Mouse (Mus musculus) bone marrow macrophage, adult 2 months (primary cell): ENCODE data around the gene Gm49333.

ENCODE experiments used
- CTCF ChIP-seq: IDR thresholded peaks from 2 replicates; pipeline ENCODE4 v1.5.1; 2012; ENCODE audit warnings: low read depth, mild to moderate bottlenecking, low read length, moderate library complexity
- POLR2A ChIP-seq: IDR thresholded peaks from 2 replicates; pipeline ENCODE4 v1.6.1; 2012; ENCODE audit warnings: mild to moderate bottlenecking, low read depth, low read length, borderline replicate concordance

- TF ChIP-seq CTCF (no peak), POLR2A (no peak)
Measured at GRCm38 (mm10) chr16:20621191-20621990, 10.0 kb downstream of the Gm49333 start, which contains the start of gene Camk2n2.
